Mouse (Mus musculus) gastrocnemius, adult 8-10 months (tissue): ENCODE measurements around the gene Ube3b. TPM values are rescaled to one million over a fixed set of nuclear protein-coding genes. Genes with fewer than 3 reads are reported as not detected.

ENCODE experiments used
- microRNA-seq: library from miRNA; unstranded; fragments of <30 nt; microRNA quantifications from one replicate; pipeline ENCODE4 v1.2.0, GENCODE M21; 2022
- total RNA-seq, 4 experiments: library from RNA; stranded (reverse); gene quantifications; 2 replicates each; pipeline ENCODE4 v1.2.4; 2022

Gene Ube3b
- total RNA-seq, 4 experiments from 2014 or later: 129 to 147 (median 134) TPM

Small RNA genes within 50 kb of the gene (microRNA-seq; reads per million reads assigned to microRNA genes)
- not detected for gene Mir7027

Other genes with a start within 250 kb of the Ube3b start
- gene Acacb, start 234.1 kb upstream of the Ube3b start, total RNA-seq: 100 to 1,000 TPM; 163 to 191 (median 187) TPM
- gene Foxn4, start 106.8 kb upstream of the Ube3b start, total RNA-seq: not detected
- not detected for gene Myo1h, start 91.4 kb upstream of the Ube3b start, total RNA-seq
- gene Kctd10, start 99 bp upstream of the Ube3b start, total RNA-seq: 10 to 100 TPM; 10.2 to 16.6 (median 14.2) TPM
- 10 to 100 TPM; 18.3 to 21.1 (median 19.5) TPM for gene Mmab, start 63.5 kb downstream of the Ube3b start, total RNA-seq
- 10 to 100 TPM in 3 of 4 experiments, 1 to 10 TPM in 1; 9.9 to 11.0 (median 10.4) TPM for gene Mvk, start 63.7 kb downstream of the Ube3b start, total RNA-seq
- gene Fam222a, start 187.4 kb downstream of the Ube3b start, total RNA-seq: under 1 TPM; 0.07 to 0.34 (median 0.30) TPM